Mouse (Mus musculus): ENCODE results near the gene 1110051M20Rik. TPM values are rescaled to one million over a fixed set of nuclear protein-coding genes. Genes with fewer than 3 reads are reported as not detected.

1110051M20Rik gene
- polyA plus RNA-seq, 1 experiment from 2014 or later: 163 TPM

DNA sequence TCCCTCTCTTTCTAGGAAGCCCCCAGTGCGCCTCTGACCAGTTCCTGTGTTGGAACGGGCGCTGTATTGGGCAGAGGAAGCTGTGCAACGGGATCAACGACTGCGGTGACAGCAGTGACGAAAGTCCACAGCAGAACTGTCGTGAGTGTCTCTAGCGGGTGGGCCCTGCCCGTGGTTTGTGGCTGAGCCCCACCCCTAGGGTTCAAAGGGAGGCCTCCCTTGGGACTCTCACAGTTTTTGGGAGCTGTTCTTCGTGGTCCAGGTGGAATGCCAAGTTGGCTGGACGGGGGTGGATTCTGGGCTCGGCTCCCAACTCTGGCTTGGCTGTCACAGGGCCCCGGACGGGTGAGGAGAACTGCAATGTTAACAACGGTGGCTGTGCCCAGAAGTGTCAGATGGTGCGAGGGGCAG is 31.8 kb upstream of the 1110051M20Rik start:
- Histone ChIP-seq H3K4me3 (ENCODE audit: low read depth, low read length) (no peak overlapping the region), H3K4me2 (ENCODE audit: low read depth, low read length) (no peak overlapping the region), H3K36me3 (ENCODE audit: control insufficient read depth, insufficient read depth, low read length) (no peaks in the 10 kb centered on the region; the same call in 1 of the 2 replicates), H3K9ac (replicated peaks; ENCODE audit: low read depth, low read length) (no peak overlapping the region), H3K4me1 (ENCODE audit: control insufficient read depth, insufficient read depth, low read length) (0 out of 2 replicates have a peak, but pooled peaks cover 3% of the 10 kb centered on the region), H3K9me3 (ENCODE audit: control insufficient read depth, low read length) (no peaks in the 10 kb centered on the region), H3K27me3 (ENCODE audit: control insufficient read depth, insufficient read depth, low read length) (no peaks in the 10 kb centered on the region), H3K27ac (ENCODE audit: low read depth, low read length) (no peak overlapping the region)
- no peak for ATAC-seq (ENCODE audit: low read depth)
- 82% methylated on average over 17 of the region's 17 CpGs for WGBS

DNA sequence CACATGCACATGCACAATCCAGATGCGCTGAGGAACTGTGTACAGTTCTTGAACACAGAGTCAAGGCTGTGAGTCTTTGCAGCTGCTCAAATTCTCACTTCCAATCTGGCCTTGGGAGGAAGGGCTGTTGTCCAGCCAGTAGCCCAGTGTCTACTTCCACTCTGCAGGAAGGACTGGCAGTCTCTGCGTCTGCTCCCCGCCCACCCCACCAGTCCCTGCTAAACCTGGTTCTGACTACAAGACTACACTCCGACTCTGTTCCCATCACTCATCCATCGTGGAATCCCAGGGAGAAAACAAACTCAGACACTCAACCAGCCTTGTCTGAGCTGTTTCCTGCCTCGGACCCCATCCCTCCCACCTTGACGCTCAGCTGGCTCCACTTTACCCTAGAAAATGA is 31.3 kb upstream of the 1110051M20Rik start:
- H3K4me3 ChIP-seq (ENCODE audit: low read depth, low read length): no peak overlapping the region
- ATAC-seq (ENCODE audit: low read depth): no peak
- H3K27ac ChIP-seq (ENCODE audit: low read depth, low read length): no peak overlapping the region
- no peak overlapping the region for H3K4me2 ChIP-seq (ENCODE audit: low read depth, low read length)
- no peaks in the 10 kb centered on the region for H3K9me3 ChIP-seq (ENCODE audit: control insufficient read depth, low read length)
- H3K4me1 ChIP-seq (ENCODE audit: control insufficient read depth, insufficient read depth, low read length): 0 out of 2 replicates have a peak, but pooled peaks cover 3% of the 10 kb centered on the region
- no peaks in the 10 kb centered on the region; the same call in 1 of the 2 replicates for H3K36me3 ChIP-seq (ENCODE audit: control insufficient read depth, insufficient read depth, low read length)
- H3K27me3 ChIP-seq (ENCODE audit: control insufficient read depth, insufficient read depth, low read length): no peaks in the 10 kb centered on the region
- 83% methylated on average over 7 of the region's 7 CpGs for WGBS
- no peak overlapping the region for H3K9ac ChIP-seq (replicated peaks; ENCODE audit: low read depth, low read length)

DNA sequence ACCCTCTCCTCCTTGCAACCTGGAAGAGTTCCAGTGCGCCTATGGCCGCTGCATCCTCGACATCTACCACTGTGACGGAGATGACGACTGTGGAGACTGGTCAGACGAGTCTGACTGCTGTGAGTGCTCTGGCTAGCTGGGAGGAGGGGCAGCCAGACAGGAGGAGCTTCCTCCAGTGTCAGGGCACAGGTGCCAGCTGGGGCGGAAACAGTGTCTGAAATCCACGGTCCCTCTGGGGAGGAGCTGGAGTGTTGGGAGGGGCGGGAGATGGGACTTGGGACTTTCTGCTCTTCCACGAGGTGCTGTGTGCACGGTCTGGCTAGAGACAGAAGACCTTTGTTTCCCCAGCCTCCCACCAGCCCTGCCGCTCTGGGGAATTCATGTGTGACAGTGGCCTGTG is 29.9 kb upstream of the 1110051M20Rik start:
- Histone ChIP-seq H3K4me1 (ENCODE audit: control insufficient read depth, insufficient read depth, low read length) (peaks cover 6% of the 10 kb centered on the region), H3K27ac (ENCODE audit: low read depth, low read length) (no peak overlapping the region)

DNA sequence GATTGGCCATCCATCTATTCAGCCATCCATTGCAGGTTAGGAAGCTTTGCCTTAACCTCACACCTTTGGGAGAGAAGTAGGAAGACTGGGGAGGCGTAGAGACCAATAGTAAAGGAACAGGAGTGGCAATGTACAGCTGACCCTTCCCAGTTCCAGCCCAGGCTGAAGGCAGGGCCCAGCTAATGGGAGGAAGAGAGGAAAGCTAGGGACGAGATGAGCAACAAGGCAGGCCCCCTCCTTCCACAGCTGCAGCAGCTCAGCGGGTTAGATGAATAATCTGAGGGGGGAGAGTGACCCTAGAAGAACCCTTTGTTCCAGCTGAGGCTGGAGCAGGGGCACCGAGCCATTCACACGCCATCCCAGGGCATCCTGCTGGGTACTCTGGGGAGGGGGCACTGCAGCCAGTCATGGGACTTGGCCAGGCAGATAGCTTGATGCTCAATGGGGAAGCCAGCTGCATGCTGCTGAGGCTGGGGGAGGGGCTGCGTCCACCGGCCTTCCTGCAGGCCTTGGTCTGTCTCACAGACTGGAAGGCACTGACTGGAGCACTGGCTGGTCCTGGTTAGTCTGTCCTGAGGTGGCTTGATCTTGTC is 25.6 kb upstream of the 1110051M20Rik start:
- peak; percentile 62 for ATAC-seq (ENCODE audit: low read depth)
- peaks cover 6% of the 10 kb centered on the region for H3K4me1 ChIP-seq (ENCODE audit: control insufficient read depth, insufficient read depth, low read length)
- no peak overlapping the region for H3K27ac ChIP-seq (ENCODE audit: low read depth, low read length)
- no peak overlapping the region for H3K4me2 ChIP-seq (ENCODE audit: low read depth, low read length)
- H3K27me3 ChIP-seq (ENCODE audit: control insufficient read depth, insufficient read depth, low read length): no peaks in the 10 kb centered on the region
- no peak overlapping the region for H3K4me3 ChIP-seq (ENCODE audit: low read depth, low read length)
- 0 out of 2 replicates have a peak overlapping the region, but pooled peaks have one; percentile 3 for H3K9ac ChIP-seq (replicated peaks; ENCODE audit: low read depth, low read length)
- H3K36me3 ChIP-seq (ENCODE audit: control insufficient read depth, insufficient read depth, low read length): no peaks in the 10 kb centered on the region; the same call in 1 of the 2 replicates
- no peaks in the 10 kb centered on the region for H3K9me3 ChIP-seq (ENCODE audit: control insufficient read depth, low read length)
- WGBS: 16% methylated on average over 7 of the region's 7 CpGs

More for the DNA sequence above, 29.9 kb upstream of the 1110051M20Rik start:
- no peak overlapping the region for H3K4me2 ChIP-seq (ENCODE audit: low read depth, low read length)
- H3K36me3 ChIP-seq (ENCODE audit: control insufficient read depth, insufficient read depth, low read length): no peaks in the 10 kb centered on the region; the same call in 1 of the 2 replicates
- H3K27me3 ChIP-seq (ENCODE audit: control insufficient read depth, insufficient read depth, low read length): no peaks in the 10 kb centered on the region
- H3K4me3 ChIP-seq (ENCODE audit: low read depth, low read length): no peak overlapping the region
- peak; percentile 31; the same call in 1 of the 2 replicates for ATAC-seq (ENCODE audit: low read depth)
- 66% methylated on average over 12 of the region's 12 CpGs for whole genome bisulfite sequencing
- H3K9ac ChIP-seq (replicated peaks; ENCODE audit: low read depth, low read length): no peak overlapping the region
- no peaks in the 10 kb centered on the region for H3K9me3 ChIP-seq (ENCODE audit: control insufficient read depth, low read length)

DNA sequence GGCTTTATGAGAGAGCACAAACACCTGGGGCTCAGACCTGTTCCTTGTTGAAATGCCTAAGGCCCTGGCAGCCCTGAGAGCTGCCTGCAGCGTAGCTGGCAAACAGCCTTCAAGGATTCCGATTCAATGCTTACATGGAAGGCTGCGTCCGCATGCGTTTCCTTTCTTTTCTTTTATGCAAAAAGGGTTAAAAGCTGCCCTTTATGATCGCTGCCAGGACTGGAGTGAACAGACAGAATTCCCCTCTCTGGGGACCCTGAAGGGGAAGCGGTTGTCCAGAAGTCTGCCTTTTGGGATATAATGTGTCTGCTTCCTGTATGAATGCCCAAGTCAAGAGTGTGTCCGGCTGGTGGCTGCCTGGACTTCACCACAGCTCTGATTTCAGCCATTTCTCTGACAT is 23.1 kb upstream of the 1110051M20Rik start:
- Histone ChIP-seq H3K27ac (ENCODE audit: low read depth, low read length) (no peak overlapping the region), H3K9ac (replicated peaks; ENCODE audit: low read depth, low read length) (no peak overlapping the region), H3K9me3 (ENCODE audit: control insufficient read depth, low read length) (no peaks in the 10 kb centered on the region), H3K4me3 (ENCODE audit: low read depth, low read length) (no peak overlapping the region), H3K36me3 (ENCODE audit: control insufficient read depth, insufficient read depth, low read length) (no peaks in the 10 kb centered on the region), H3K27me3 (ENCODE audit: control insufficient read depth, insufficient read depth, low read length) (no peaks in the 10 kb centered on the region), H3K4me2 (ENCODE audit: low read depth, low read length) (no peak overlapping the region), H3K4me1 (ENCODE audit: control insufficient read depth, insufficient read depth, low read length) (peaks cover 9% of the 10 kb centered on the region)
- no peak for ATAC-seq (ENCODE audit: low read depth)
- WGBS: 50% methylated on average over 8 of the region's 8 CpGs

DNA sequence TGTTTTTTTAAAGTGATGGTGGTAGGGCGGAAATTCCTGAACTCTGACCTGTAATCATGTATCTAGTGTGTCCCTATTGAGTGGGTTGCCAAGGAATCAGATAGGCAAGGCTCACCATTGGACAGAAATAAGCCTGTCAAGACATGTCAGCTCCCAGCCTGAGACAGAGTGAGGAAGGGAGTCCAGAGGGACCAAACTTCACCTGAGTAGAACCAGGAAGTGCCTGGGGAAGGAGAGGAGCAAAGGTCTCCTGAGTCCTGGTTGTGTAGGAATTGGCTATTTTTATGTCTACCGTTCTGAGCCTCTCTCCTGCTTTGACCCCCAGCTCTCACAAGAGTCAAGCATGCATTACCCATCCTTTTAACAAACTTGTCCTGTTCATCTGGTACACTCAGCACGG is 21.4 kb upstream of the 1110051M20Rik start:
- H3K4me3 ChIP-seq (ENCODE audit: low read depth, low read length): no peak overlapping the region
- no peaks in the 10 kb centered on the region for H3K9me3 ChIP-seq (ENCODE audit: control insufficient read depth, low read length)
- H3K4me1 ChIP-seq (ENCODE audit: control insufficient read depth, insufficient read depth, low read length): peaks cover 14% of the 10 kb centered on the region
- H3K27me3 ChIP-seq (ENCODE audit: control insufficient read depth, insufficient read depth, low read length): no peaks in the 10 kb centered on the region
- H3K27ac ChIP-seq (ENCODE audit: low read depth, low read length): no peak overlapping the region
- H3K9ac ChIP-seq (replicated peaks; ENCODE audit: low read depth, low read length): no peak overlapping the region
- no peak overlapping the region for H3K4me2 ChIP-seq (ENCODE audit: low read depth, low read length)
- whole genome bisulfite sequencing: 93% methylated on average over 3 of the region's 3 CpGs
- no peak for ATAC-seq (ENCODE audit: low read depth)
- no peaks in the 10 kb centered on the region for H3K36me3 ChIP-seq (ENCODE audit: control insufficient read depth, insufficient read depth, low read length)

DNA sequence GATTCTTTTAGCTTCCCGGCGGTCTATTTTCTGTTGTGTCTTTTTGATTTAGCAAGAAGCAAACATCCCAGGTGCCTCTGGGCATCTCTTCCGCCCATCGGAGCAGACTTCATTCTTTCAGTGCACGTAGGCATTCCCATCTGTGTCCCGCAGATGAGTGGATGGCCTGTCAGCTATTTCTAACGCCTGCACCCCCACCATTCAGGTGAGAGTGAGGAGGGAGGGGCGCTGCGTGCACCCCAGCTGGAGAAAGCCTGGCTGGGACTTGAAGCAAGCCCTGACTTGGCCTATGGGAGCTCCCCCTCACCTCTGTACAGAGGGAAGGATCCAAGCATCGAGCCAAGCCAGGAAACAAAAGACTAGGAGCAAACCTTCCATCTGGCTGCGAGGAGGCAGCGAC is 18.2 kb upstream of the 1110051M20Rik start:
- Histone ChIP-seq H3K4me1 (ENCODE audit: control insufficient read depth, insufficient read depth, low read length) (peaks cover 19% of the 10 kb centered on the region), H3K4me2 (ENCODE audit: low read depth, low read length) (peak overlapping the region; percentile 33), H3K36me3 (ENCODE audit: control insufficient read depth, insufficient read depth, low read length) (no peaks in the 10 kb centered on the region), H3K4me3 (ENCODE audit: low read depth, low read length) (no peak overlapping the region), H3K27me3 (ENCODE audit: control insufficient read depth, insufficient read depth, low read length) (0 out of 2 replicates have a peak, but pooled peaks cover 4% of the 10 kb centered on the region), H3K27ac (ENCODE audit: low read depth, low read length) (no peak overlapping the region), H3K9me3 (ENCODE audit: control insufficient read depth, low read length) (no peaks in the 10 kb centered on the region), H3K9ac (replicated peaks; ENCODE audit: low read depth, low read length) (peak overlapping the region; percentile 45)
- 3% methylated on average over 12 of the region's 12 CpGs for WGBS
- ATAC-seq (ENCODE audit: low read depth): peak; percentile 14; the same call in 1 of the 2 replicates

DNA sequence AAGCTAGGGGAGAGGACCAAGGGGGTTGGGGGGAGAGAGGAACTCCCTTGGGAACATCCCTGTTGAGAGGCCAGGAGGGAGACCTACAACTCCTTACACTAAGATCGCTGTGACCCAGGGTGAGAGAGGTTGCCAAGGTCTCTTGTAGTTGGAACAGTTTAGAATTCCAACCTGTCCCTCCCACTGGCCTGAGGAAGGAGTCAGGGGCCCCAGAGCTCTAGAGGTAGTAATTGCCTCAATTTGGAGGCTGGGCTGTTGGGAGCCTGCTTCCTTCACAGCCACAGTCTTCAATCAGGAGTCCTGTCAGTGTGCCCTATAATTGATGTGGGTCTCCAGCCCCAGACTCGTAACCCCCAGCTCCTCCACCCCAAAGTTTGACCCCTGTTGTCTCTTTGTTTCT is 17.7 kb upstream of the 1110051M20Rik start:
- H3K9me3 ChIP-seq (ENCODE audit: control insufficient read depth, low read length): no peaks in the 10 kb centered on the region
- ATAC-seq (ENCODE audit: low read depth): no peak
- peak overlapping the region; percentile 33; the same call in 1 of the 2 replicates for H3K4me2 ChIP-seq (ENCODE audit: low read depth, low read length)
- peaks cover 19% of the 10 kb centered on the region for H3K4me1 ChIP-seq (ENCODE audit: control insufficient read depth, insufficient read depth, low read length)
- H3K27ac ChIP-seq (ENCODE audit: low read depth, low read length): no peak overlapping the region
- H3K4me3 ChIP-seq (ENCODE audit: low read depth, low read length): no peak overlapping the region
- H3K36me3 ChIP-seq (ENCODE audit: control insufficient read depth, insufficient read depth, low read length): no peaks in the 10 kb centered on the region
- no peak overlapping the region; the same call in 1 of the 2 replicates for H3K9ac ChIP-seq (replicated peaks; ENCODE audit: low read depth, low read length)
- 0 out of 2 replicates have a peak, but pooled peaks cover 4% of the 10 kb centered on the region for H3K27me3 ChIP-seq (ENCODE audit: control insufficient read depth, insufficient read depth, low read length)
- WGBS: 7% methylated on average over 2 of the region's 2 CpGs

DNA sequence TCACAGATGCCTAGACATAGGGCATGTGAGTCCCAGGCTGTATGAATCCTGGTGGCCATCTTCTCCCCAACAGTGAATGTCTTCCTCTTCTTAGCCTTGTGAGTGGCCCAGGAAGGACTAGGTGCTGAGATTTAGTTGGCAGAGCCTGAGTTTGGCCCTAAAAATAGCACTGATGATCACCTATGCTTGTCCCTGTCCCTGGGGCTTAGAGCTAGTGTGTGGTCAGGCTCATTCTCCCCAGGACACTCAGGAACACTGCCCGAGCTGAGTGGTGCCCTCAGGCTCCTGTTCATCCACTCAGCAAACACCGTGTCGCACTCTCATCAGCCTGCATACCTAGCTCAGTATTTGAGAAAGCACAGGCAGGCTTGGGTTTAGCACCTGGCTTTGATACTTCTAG is 16.8 kb upstream of the 1110051M20Rik start:
- WGBS: 47% methylated on average over 3 of the region's 3 CpGs

More for the DNA sequence above, 16.8 kb upstream of the 1110051M20Rik start:
- Histone ChIP-seq H3K4me3 (ENCODE audit: low read depth, low read length) (no peak overlapping the region), H3K4me2 (ENCODE audit: low read depth, low read length) (0 out of 2 replicates have a peak overlapping the region, but pooled peaks have one; percentile 4), H3K27me3 (ENCODE audit: control insufficient read depth, insufficient read depth, low read length) (0 out of 2 replicates have a peak, but pooled peaks cover 4% of the 10 kb centered on the region), H3K27ac (ENCODE audit: low read depth, low read length) (no peak overlapping the region), H3K4me1 (ENCODE audit: control insufficient read depth, insufficient read depth, low read length) (peaks cover 19% of the 10 kb centered on the region), H3K9me3 (ENCODE audit: control insufficient read depth, low read length) (no peaks in the 10 kb centered on the region), H3K9ac (replicated peaks; ENCODE audit: low read depth, low read length) (no peak overlapping the region), H3K36me3 (ENCODE audit: control insufficient read depth, insufficient read depth, low read length) (no peaks in the 10 kb centered on the region)
- no peak for ATAC-seq (ENCODE audit: low read depth)
